Comparison of ENCODE assay signal across 27 mouse cellular contexts in genomic region chr11:44767322-44767721, GRCm38 (mm10).
A peak's percentile ranks its signal among the peaks of the same experiment; 100 is the strongest.
DNase-seq lines count a peak whose midpoint lies in the region; ATAC-seq lines count a peak whose summit lies in the region.
"Had no signal": no experiment of that assay in that cellular context is flagged by ENCODE, and none has a peak within 500 bp of the region (broad histone marks: within the 10 kb centered on the region; RNA-seq: fewer than 3 reads in every experiment).

No protein-coding gene starts in this region.

- ATAC-seq in forebrain, embryonic 14.5 days, result no peak
- no peak for ATAC-seq in neural tube, embryonic 13.5 days (ENCODE audit: low read depth)
- no peak for ATAC-seq in frontal cortex, adult (ENCODE audit: low TSS enrichment)
- ATAC-seq: forebrain, embryonic 16.5 days; inflammation-experienced regulatory T-cells, adult 6 months had no signal

- no peak overlapping the region for H3K4me3 ChIP-seq in forebrain, embryonic 14.5 days (ENCODE audit: low read depth, low read length)
- H3K4me3 ChIP-seq in forebrain, embryonic 10.5 days, result no peak overlapping the region
- H3K4me3 ChIP-seq in neural tube, embryonic 13.5 days, result no peak overlapping the region
- H3K4me3 ChIP-seq in limb, embryonic 10.5 days, result no peak overlapping the region
- H3K4me3 ChIP-seq: embryonic facial prominence, embryonic 12.5 days; heart, adult 2 months; heart, embryonic 12.5 days; hindbrain, embryonic 15.5 days; left cerebral cortex, adult 2 months; limb, embryonic 13.5 days; lung, embryonic 15.5 days; midbrain, embryonic 12.5 days; neural tube, embryonic 15.5 days; stomach, embryonic 15.5 days had no signal

- no peak overlapping the region for H3K9ac ChIP-seq in forebrain, embryonic 14.5 days (ENCODE audit: low read length)
- H3K9ac ChIP-seq in neural tube, embryonic 13.5 days, result no peak overlapping the region
- H3K9ac ChIP-seq: embryonic facial prominence, embryonic 12.5 days; heart, embryonic 12.5 days; hindbrain, embryonic 15.5 days; limb, embryonic 13.5 days; lung, embryonic 15.5 days; midbrain, embryonic 12.5 days; neural tube, embryonic 15.5 days; stomach, embryonic 15.5 days had no signal

- peak; percentile 23 for DNase-seq in forebrain, embryonic 14.5 days (ENCODE audit: low spot score)
- no peak for DNase-seq in forebrain, embryonic 10.5 days (ENCODE audit: extremely low spot score, low spot score)
- DNase-seq in neural tube, embryonic 10.5 days (ENCODE audit: extremely low spot score, low spot score), result no peak
- DNase-seq in limb, embryonic 10.5 days (ENCODE audit: low spot score), result peak; percentile 19
- no peak for DNase-seq in urinary bladder, postnatal 25 days (ENCODE audit: low spot score)
- DNase-seq: adrenal gland, adult 8-10 months; cerebellum, adult 18-20 months; cerebellum, postnatal 10 days; heart, adult 2 months; heart, postnatal 4 days; kidney, adult 11 months; kidney, postnatal 14 days; right cerebral cortex, postnatal 25 days had no signal

- H3K27me3 ChIP-seq in forebrain, embryonic 14.5 days (replicated peaks; ENCODE audit: control insufficient read depth, insufficient read depth, low read length), result peaks cover 18% of the 10 kb centered on the region
- peaks cover 85% of the 10 kb centered on the region for H3K27me3 ChIP-seq in forebrain, embryonic 10.5 days (ENCODE audit: poor library complexity, severe bottlenecking)
- H3K27me3 ChIP-seq in neural tube, embryonic 13.5 days, result no peaks in the 10 kb centered on the region
- peaks cover 11% of the 10 kb centered on the region; the same call in 1 of the 2 replicates for H3K27me3 ChIP-seq in limb, embryonic 10.5 days (ENCODE audit: low read depth, poor library complexity, severe bottlenecking)
- H3K27me3 ChIP-seq: embryonic facial prominence, embryonic 12.5 days; heart, embryonic 12.5 days; hindbrain, embryonic 15.5 days; limb, embryonic 13.5 days; lung, embryonic 15.5 days; neural tube, embryonic 15.5 days; stomach, embryonic 15.5 days had no signal

- WGBS in forebrain, embryonic 14.5 days, result 5% methylated on average over 3 of the region's 3 CpGs
- WGBS in forebrain, embryonic 10.5 days, result 7% methylated on average over 3 of the region's 3 CpGs
- 14% methylated on average over 3 of the region's 3 CpGs for WGBS in neural tube, embryonic 13.5 days
- 4% methylated on average over 3 of the region's 3 CpGs for WGBS in limb, embryonic 10.5 days

- no peak overlapping the region for H3K27ac ChIP-seq in forebrain, embryonic 14.5 days (ENCODE audit: low read depth, low read length)
- H3K27ac ChIP-seq in forebrain, embryonic 10.5 days, result no peak overlapping the region
- H3K27ac ChIP-seq in neural tube, embryonic 13.5 days (replicated peaks), result peak overlapping the region; percentile 67; the same call in 1 of the 2 replicates
- H3K27ac ChIP-seq in limb, embryonic 10.5 days, result no peak overlapping the region
- H3K27ac ChIP-seq: embryonic facial prominence, embryonic 12.5 days; heart, adult 2 months; hindbrain, embryonic 15.5 days; left cerebral cortex, adult 2 months; limb, embryonic 13.5 days; lung, embryonic 15.5 days; midbrain, embryonic 12.5 days; neural tube, embryonic 15.5 days; stomach, embryonic 15.5 days had no signal

- no peaks in the 10 kb centered on the region for H3K9me3 ChIP-seq in forebrain, embryonic 14.5 days (replicated peaks; ENCODE audit: control insufficient read depth, low read length)
- H3K9me3 ChIP-seq in forebrain, embryonic 10.5 days, result no peaks in the 10 kb centered on the region
- no peaks in the 10 kb centered on the region for H3K9me3 ChIP-seq in neural tube, embryonic 13.5 days
- no peaks in the 10 kb centered on the region for H3K9me3 ChIP-seq in limb, embryonic 10.5 days (replicated peaks)
- H3K9me3 ChIP-seq: embryonic facial prominence, embryonic 12.5 days; heart, embryonic 12.5 days; hindbrain, embryonic 15.5 days; limb, embryonic 13.5 days; lung, embryonic 15.5 days; midbrain, embryonic 12.5 days; neural tube, embryonic 15.5 days; stomach, embryonic 15.5 days had no signal

- 0 out of 2 replicates have a peak, but pooled peaks cover 2% of the 10 kb centered on the region for H3K4me1 ChIP-seq in forebrain, embryonic 14.5 days (ENCODE audit: control insufficient read depth, insufficient read depth, low read length)
- peaks cover 18% of the 10 kb centered on the region for H3K4me1 ChIP-seq in forebrain, embryonic 10.5 days
- H3K4me1 ChIP-seq in neural tube, embryonic 13.5 days (replicated peaks), result peaks cover 74% of the 10 kb centered on the region
- peaks cover 32% of the 10 kb centered on the region for H3K4me1 ChIP-seq in limb, embryonic 10.5 days
- H3K4me1 ChIP-seq: lung, embryonic 15.5 days; stomach, embryonic 15.5 days had no signal

- H3K4me2 ChIP-seq in forebrain, embryonic 14.5 days (ENCODE audit: low read length), result no peak overlapping the region
- no peak overlapping the region for H3K4me2 ChIP-seq in neural tube, embryonic 13.5 days
- H3K4me2 ChIP-seq: embryonic facial prominence, embryonic 12.5 days; heart, embryonic 12.5 days; hindbrain, embryonic 15.5 days; limb, embryonic 13.5 days; liver, embryonic 11.5 days; lung, embryonic 15.5 days; midbrain, embryonic 12.5 days; neural tube, embryonic 15.5 days; stomach, embryonic 15.5 days had no signal

- H3K36me3 ChIP-seq in forebrain, embryonic 14.5 days (ENCODE audit: control insufficient read depth, insufficient read depth, low read length), result no peaks in the 10 kb centered on the region
- no peaks in the 10 kb centered on the region for H3K36me3 ChIP-seq in forebrain, embryonic 10.5 days (replicated peaks)
- H3K36me3 ChIP-seq in neural tube, embryonic 13.5 days, result no peaks in the 10 kb centered on the region
- H3K36me3 ChIP-seq in limb, embryonic 10.5 days, result no peaks in the 10 kb centered on the region
- H3K36me3 ChIP-seq: embryonic facial prominence, embryonic 12.5 days; heart, embryonic 12.5 days; hindbrain, embryonic 15.5 days; limb, embryonic 13.5 days; lung, embryonic 15.5 days; midbrain, embryonic 12.5 days; neural tube, embryonic 15.5 days; stomach, embryonic 15.5 days had no signal

Comparison
In these comparisons a context has a peak if more than half of its experiments do, and no peak if none do; other contexts are left out.
1. DNase-seq: peak in forebrain, embryonic 14.5 days (single experiment) and limb, embryonic 10.5 days (single experiment); none in forebrain, embryonic 10.5 days (single experiment), neural tube, embryonic 10.5 days (single experiment) and urinary bladder, postnatal 25 days (single experiment).